Comparison of ENCODE assay signal across 8 mouse cellular contexts in the genomic region with DNA sequence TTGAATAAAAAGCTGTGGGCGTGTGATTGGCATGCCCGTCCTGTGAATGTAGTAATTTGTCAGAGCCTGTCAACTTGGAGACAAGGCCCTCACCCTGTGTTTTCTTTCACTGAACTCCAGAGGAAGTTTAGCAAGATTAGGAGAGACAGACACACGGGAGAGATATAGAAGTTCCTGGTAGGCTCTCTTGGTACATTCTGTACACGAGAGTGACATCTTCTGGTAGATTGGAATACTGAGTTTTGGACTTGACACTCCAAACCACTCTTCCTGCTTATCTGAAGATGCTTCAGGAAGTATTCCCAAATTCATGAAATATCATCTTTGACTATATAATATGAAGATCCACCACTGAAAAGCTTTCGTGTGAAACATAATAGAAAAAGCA.
DNase-seq lines count a peak whose midpoint lies in the region; ATAC-seq and TF ChIP-seq lines count a peak whose summit lies in the region.

No protein-coding gene starts in this region.

- H3K4me2 ChIP-seq in CH12.LX (ENCODE audit: insufficient read depth, low read depth, poor library complexity, severe bottlenecking): no peak overlapping the region; the same call in 1 of the 2 replicates
- no peak overlapping the region for H3K4me2 ChIP-seq in hindbrain, postnatal 0 days (ENCODE audit: low read depth, low read length)

- in situ Hi-C loops in CH12.LX (cut with MboI; ENCODE audit: low pct_ligation_motif_present, low pct_unique_long_range_greater_than_20kb, low sequenced_read_pairs): no loop called here

- H3K36me3 ChIP-seq in CH12.LX (replicated peaks in 1 of 2; ENCODE audit: control insufficient read depth in 1 of 2, insufficient read depth in 1 of 2, low read length in 1 of 2): no peaks in the 10 kb centered on the region
- H3K36me3 ChIP-seq in hindbrain, postnatal 0 days (ENCODE audit: insufficient read depth, low read length): no peaks in the 10 kb centered on the region

- peak; percentile 8 to 64; a peak in 2 of 4 replicates for TF ChIP-seq CTCF in CH12.LX (conservative IDR thresholded peaks at IDR 0.05 in 1 of 2, IDR thresholded peaks at IDR 0.05 in 1 of 2; ENCODE audit: low read depth in 2 of 2, low read length in 2 of 2)
- TF ChIP-seq CTCF in hindbrain, postnatal 0 days (IDR thresholded peaks at IDR 0.05; ENCODE audit: low read depth): peak; percentile 75

- no peaks in the 10 kb centered on the region for H3K79me2 ChIP-seq in CH12.LX (replicated peaks; ENCODE audit: control insufficient read depth, extremely low read depth, insufficient read depth, poor library complexity, severe bottlenecking)

- H3K9ac ChIP-seq in CH12.LX (ENCODE audit: insufficient read depth, low read depth): no peak overlapping the region
- H3K9ac ChIP-seq in hindbrain, postnatal 0 days (replicated peaks; ENCODE audit: low read length): no peak overlapping the region

- no peak overlapping the region for H3K4me3 ChIP-seq in CH12.LX (replicated peaks in 1 of 3; ENCODE audit: low read depth in 2 of 3, low read length in 2 of 3, poor library complexity in 1 of 3)
- no peak overlapping the region for H3K4me3 ChIP-seq in hindbrain, postnatal 0 days (ENCODE audit: low read length)

- dilution Hi-C loops in CH12.LX (cut with MboI; ENCODE audit: extremely low pct_ligation_motif_present, extremely low pct_unique_long_range_greater_than_20kb, low sequenced_read_pairs): no loop called here

- no peaks in the 10 kb centered on the region for H3K9me3 ChIP-seq in CH12.LX (replicated peaks; ENCODE audit: low read length)
- no peaks in the 10 kb centered on the region for H3K9me3 ChIP-seq in hindbrain, postnatal 0 days (ENCODE audit: low read length)

- H3K27ac ChIP-seq in CH12.LX (ENCODE audit: insufficient read depth, low read depth): no peak overlapping the region
- no peak overlapping the region for H3K27ac ChIP-seq in hindbrain, postnatal 0 days

- 0 out of 2 replicates have a peak, but pooled peaks have one; percentile 29 for ATAC-seq in hindbrain, postnatal 0 days

- H3K4me1 ChIP-seq in CH12.LX (ENCODE audit: control insufficient read depth in 1 of 2, insufficient read depth in 2 of 2): peaks cover 0 to 7% of the 10 kb centered on the region in 2 experiments; a peak in 2 of 4 replicates
- H3K4me1 ChIP-seq in hindbrain, postnatal 0 days (ENCODE audit: insufficient read depth, low read length): no peaks in the 10 kb centered on the region

- no peaks in the 10 kb centered on the region for H3K27me3 ChIP-seq in CH12.LX (replicated peaks)
- H3K27me3 ChIP-seq in hindbrain, postnatal 0 days (ENCODE audit: insufficient read depth, low read length): no peaks in the 10 kb centered on the region

- WGBS in hindbrain, postnatal 0 days: 35% methylated on average over 5 of the region's 5 CpGs

- no peak for TF ChIP-seq POLR2A in CH12.LX (IDR thresholded peaks at IDR 0.05; ENCODE audit: low read depth, low read length)

- TF ChIP-seq EP300 in CH12.LX (IDR thresholded peaks at IDR 0.05; ENCODE audit: low read length): no peak

- DNase-seq in kidney, adult 9 months: peak; percentile 7
- no peak for DNase-seq in kidney, adult 11 months
- DNase-seq in CH12.LX (ENCODE audit: extremely low read depth) (peak; percentile 22), ZHBTc4 (ENCODE audit: low read depth, low spot score) (peak; percentile 19)
- DNase-seq in hindbrain, postnatal 0 days (ENCODE audit: low spot score): peak; percentile 82
- no peak for DNase-seq in ovary, postnatal 36 days (ENCODE audit: low spot score)
- no peak for DNase-seq in adrenal gland, adult 8-10 months
- DNase-seq in left cerebral cortex, adult 8-10 months (ENCODE audit: low spot score in 2 of 2): no peak

- peak; percentile 77 for TF ChIP-seq RAD21 in CH12.LX (IDR thresholded peaks at IDR 0.05; ENCODE audit: low read depth, low read length)

TF ChIP-seq in CH12.LX, 34 proteins besides CTCF, POLR2A, EP300 and RAD21:
- TF ChIP-seq SMC3 (IDR thresholded peaks at IDR 0.05; ENCODE audit: low read depth, low read length) (peak; percentile 47), ZMIZ1 (IDR thresholded peaks at IDR 0.05; ENCODE audit: low read depth, low read length) (no peak), CHD2 (IDR thresholded peaks at IDR 0.05; ENCODE audit: low read length) (no peak)

Comparison
In these comparisons a context has a peak if more than half of its experiments do, and no peak if none do; other contexts are left out.
1. DNase-seq: peak in kidney, adult 9 months (single experiment), CH12.LX (single experiment), ZHBTc4 (single experiment) and hindbrain, postnatal 0 days (single experiment); none in kidney, adult 11 months (single experiment), ovary, postnatal 36 days (single experiment), adrenal gland, adult 8-10 months (single experiment) and left cerebral cortex, adult 8-10 months (0 of 2).